ENCODE assay signal across 20 mouse cellular contexts in genomic region chr2:45039503-45039902, GRCm38 (mm10).
A peak's percentile ranks its signal among the peaks of the same experiment; 100 is the strongest.
DNase-seq lines count a peak whose midpoint lies in the region; ATAC-seq lines count a peak whose summit lies in the region.
"Had no signal": no experiment of that assay in that cellular context is flagged by ENCODE, and none has a peak within 500 bp of the region (broad histone marks: within the 10 kb centered on the region; RNA-seq: fewer than 3 reads in every experiment).

No protein-coding gene starts in this region.

- H3K4me3 ChIP-seq in forebrain, embryonic 15.5 days = no peak overlapping the region
- H3K4me3 ChIP-seq in forebrain, embryonic 16.5 days (replicated peaks; ENCODE audit: low read length) = no peak overlapping the region
- H3K4me3 ChIP-seq in liver, embryonic 13.5 days (replicated peaks) = no peak overlapping the region
- no peak overlapping the region for H3K4me3 ChIP-seq in liver, embryonic 15.5 days (replicated peaks)
- H3K4me3 ChIP-seq: gastrocnemius, adult 2 months; heart, embryonic 15.5 days; hindbrain, embryonic 15.5 days had no signal

- H3K4me2 ChIP-seq in forebrain, embryonic 15.5 days (replicated peaks) = no peak overlapping the region
- no peak overlapping the region for H3K4me2 ChIP-seq in forebrain, embryonic 16.5 days (ENCODE audit: low read length)
- H3K4me2 ChIP-seq in liver, embryonic 13.5 days = 0 out of 2 replicates have a peak overlapping the region, but pooled peaks have one; percentile 19
- H3K4me2 ChIP-seq in liver, embryonic 15.5 days = no peak overlapping the region
- H3K4me2 ChIP-seq: heart, embryonic 15.5 days; hindbrain, embryonic 15.5 days; midbrain, embryonic 11.5 days had no signal

- no peak overlapping the region for H3K9ac ChIP-seq in forebrain, embryonic 15.5 days (replicated peaks)
- H3K9ac ChIP-seq in forebrain, embryonic 16.5 days (replicated peaks; ENCODE audit: low read depth, low read length) = no peak overlapping the region
- peak overlapping the region; percentile 34; the same call in 1 of the 2 replicates for H3K9ac ChIP-seq in liver, embryonic 13.5 days
- H3K9ac ChIP-seq in liver, embryonic 15.5 days = no peak overlapping the region
- H3K9ac ChIP-seq: heart, embryonic 15.5 days; hindbrain, embryonic 15.5 days had no signal

- no peaks in the 10 kb centered on the region for H3K27me3 ChIP-seq in forebrain, embryonic 15.5 days
- H3K27me3 ChIP-seq in forebrain, embryonic 16.5 days (replicated peaks; ENCODE audit: control insufficient read depth, insufficient read depth, low read length) = no peaks in the 10 kb centered on the region
- no peaks in the 10 kb centered on the region for H3K27me3 ChIP-seq in liver, embryonic 13.5 days
- H3K27me3 ChIP-seq in liver, embryonic 15.5 days = no peaks in the 10 kb centered on the region
- H3K27me3 ChIP-seq: heart, embryonic 15.5 days; hindbrain, embryonic 15.5 days had no signal

- no peak for DNase-seq in liver, embryonic 13.5 days
- DNase-seq in liver = no peak
- DNase-seq in adrenal gland, adult 8-10 months = no peak
- DNase-seq in kidney, postnatal 25 days = no peak
- DNase-seq: adrenal gland, postnatal 36 days; cerebellum, adult 2 months; cerebellum, postnatal 25 days; gastrocnemius, adult 2 months; kidney, adult 9 months; kidney, postnatal 14 days; lung, adult 18-20 months; lung, postnatal 10 days; thymus, adult 18-20 months; thymus, postnatal 36 days had no signal

- 0 out of 2 replicates have a peak overlapping the region, but pooled peaks have one; percentile 27 for H3K27ac ChIP-seq in forebrain, embryonic 15.5 days (replicated peaks)
- H3K27ac ChIP-seq in forebrain, embryonic 16.5 days (ENCODE audit: low read length) = no peak overlapping the region
- H3K27ac ChIP-seq in liver, embryonic 13.5 days = peak overlapping the region; percentile 91
- H3K27ac ChIP-seq in liver, embryonic 15.5 days (replicated peaks) = peak overlapping the region; percentile 54
- H3K27ac ChIP-seq: gastrocnemius, adult 2 months; heart, embryonic 15.5 days; hindbrain, embryonic 15.5 days had no signal

- peaks cover 58% of the 10 kb centered on the region for H3K4me1 ChIP-seq in forebrain, embryonic 15.5 days
- peaks cover 47% of the 10 kb centered on the region for H3K4me1 ChIP-seq in forebrain, embryonic 16.5 days (replicated peaks; ENCODE audit: control insufficient read depth, insufficient read depth, low read length)
- peaks cover 93% of the 10 kb centered on the region for H3K4me1 ChIP-seq in liver, embryonic 13.5 days (replicated peaks)
- H3K4me1 ChIP-seq in liver, embryonic 15.5 days (replicated peaks) = peaks cover 87% of the 10 kb centered on the region

- ATAC-seq in forebrain, embryonic 15.5 days (replicated peaks) = no peak
- no peak for ATAC-seq in forebrain, embryonic 16.5 days
- no peak for ATAC-seq in liver, embryonic 13.5 days (ENCODE audit: low read depth)
- no peak for ATAC-seq in liver, embryonic 15.5 days (ENCODE audit: insufficient read depth)

- H3K36me3 ChIP-seq in forebrain, embryonic 15.5 days = no peaks in the 10 kb centered on the region
- no peaks in the 10 kb centered on the region for H3K36me3 ChIP-seq in forebrain, embryonic 16.5 days (ENCODE audit: control insufficient read depth, insufficient read depth)
- H3K36me3 ChIP-seq in liver, embryonic 13.5 days = no peaks in the 10 kb centered on the region
- H3K36me3 ChIP-seq in liver, embryonic 15.5 days (replicated peaks) = no peaks in the 10 kb centered on the region
- H3K36me3 ChIP-seq: heart, embryonic 15.5 days; hindbrain, embryonic 15.5 days had no signal

- no peaks in the 10 kb centered on the region for H3K9me3 ChIP-seq in forebrain, embryonic 15.5 days
- H3K9me3 ChIP-seq in forebrain, embryonic 16.5 days (ENCODE audit: control insufficient read depth, low read length) = no peaks in the 10 kb centered on the region
- H3K9me3 ChIP-seq in liver, embryonic 13.5 days (replicated peaks) = no peaks in the 10 kb centered on the region
- no peaks in the 10 kb centered on the region for H3K9me3 ChIP-seq in liver, embryonic 15.5 days (replicated peaks)
- H3K9me3 ChIP-seq: heart, embryonic 15.5 days; hindbrain, embryonic 15.5 days had no signal
